Mouse (Mus musculus): ENCODE results near the gene Slit1.

GRCm38 (mm10) chr19:41734685-41735084, 8.8 kb downstream of the Slit1 start:
- no peak for TF ChIP-seq CTCF (IDR thresholded peaks at IDR 0.05; ENCODE audit: control insufficient read depth, insufficient read depth, low read length)
- TF ChIP-seq POLR2A (IDR thresholded peaks at IDR 0.05; ENCODE audit: borderline replicate concordance, control insufficient read depth, low read depth, low read length), result no peak

Measured in bone marrow, adult 2 months (tissue).